Mouse (Mus musculus): ENCODE results near the gene Cd52.
"Not testable (repeated sequence)": the region's sequence is repeated elsewhere in the genome, so short reads cannot be mapped to it uniquely, and the experiment has no call there.

Gene Cd52

GRCm38 (mm10) chr4:134094923-134095547 is at the start of gene Cd52:
Gene Cd52 (minus strand): TSS chr4:134095082.
- DNase-seq (ENCODE audit: low read depth, low spot score) = no peak

GRCm38 (mm10) chr4:134144297-134144696 is 49.4 kb upstream of the Cd52 start:
- DNase-seq (ENCODE audit: low read depth, low spot score) = not testable (repeated sequence)

- no peak for DNase-seq (ENCODE audit: low read depth, low spot score)
Measured at GRCm38 (mm10) chr4:134138857-134139256, 44.0 kb upstream of the Cd52 start.

GRCm38 (mm10) chr4:134136280-134136926 is 41.5 kb upstream of the Cd52 start:
- no peak for DNase-seq (ENCODE audit: low read depth, low spot score)

- no peak for DNase-seq (ENCODE audit: low read depth, low spot score)
Measured at GRCm38 (mm10) chr4:134132519-134133095, 37.7 kb upstream of the Cd52 start.

GRCm38 (mm10) chr4:134132117-134132516 is 37.2 kb upstream of the Cd52 start:
- no peak for DNase-seq (ENCODE audit: low read depth, low spot score)

- no peak for DNase-seq (ENCODE audit: low read depth, low spot score)
Measured at GRCm38 (mm10) chr4:134129482-134129881, 34.6 kb upstream of the Cd52 start.

GRCm38 (mm10) chr4:134128983-134129362 is 34.1 kb upstream of the Cd52 start:
- no peak for DNase-seq (ENCODE audit: low read depth, low spot score)

GRCm38 (mm10) chr4:134128221-134128982 is 33.5 kb upstream of the Cd52 start, which contains the start of gene Sh3bgrl3:
Gene Sh3bgrl3 (minus strand): TSS chr4:134128789.
- peak; percentile 85 for DNase-seq (ENCODE audit: low read depth, low spot score)

- no peak for DNase-seq (ENCODE audit: low read depth, low spot score)
Measured at GRCm38 (mm10) chr4:134127793-134128192, 32.9 kb upstream of the Cd52 start.

- DNase-seq (ENCODE audit: low read depth, low spot score) = no peak
Measured at GRCm38 (mm10) chr4:134127121-134127455, 32.2 kb upstream of the Cd52 start.

- no peak for DNase-seq (ENCODE audit: low read depth, low spot score)
Measured at GRCm38 (mm10) chr4:134126300-134127120, 31.6 kb upstream of the Cd52 start.

GRCm38 (mm10) chr4:134125383-134126060 is 30.6 kb upstream of the Cd52 start:
- DNase-seq (ENCODE audit: low read depth, low spot score) = no peak

- peak; percentile 95 for DNase-seq (ENCODE audit: low read depth, low spot score)
Measured at GRCm38 (mm10) chr4:134123680-134124551, 29.0 kb upstream of the Cd52 start.

GRCm38 (mm10) chr4:134123147-134123546 is 28.3 kb upstream of the Cd52 start:
- DNase-seq (ENCODE audit: low read depth, low spot score) = no peak

GRCm38 (mm10) chr4:134122281-134122680 is 27.4 kb upstream of the Cd52 start:
- DNase-seq (ENCODE audit: low read depth, low spot score) = no peak

GRCm38 (mm10) chr4:134121571-134121970 is 26.7 kb upstream of the Cd52 start:
- no peak for DNase-seq (ENCODE audit: low read depth, low spot score)

- no peak for DNase-seq (ENCODE audit: low read depth, low spot score)
Measured at GRCm38 (mm10) chr4:134120916-134121315, 26.0 kb upstream of the Cd52 start.

- no peak for DNase-seq (ENCODE audit: low read depth, low spot score)
Measured at GRCm38 (mm10) chr4:134120192-134120805, 25.4 kb upstream of the Cd52 start.

Data from telencephalon, adult 2 months (tissue).